Mouse (Mus musculus): Measurements from ENCODE around the gene Pdzd4. TPM values are rescaled to one million over a fixed set of nuclear protein-coding genes. Genes with fewer than 3 reads are reported as not detected.

Pdzd4 gene
- total and polyA plus RNA-seq, 3 experiments: 0.32 to 1.1 (median 0.72) TPM

- TF ChIP-seq EP300 (IDR thresholded peaks at IDR 0.05; ENCODE audit: low read length) (peak; percentile 63), NELFE (IDR thresholded peaks at IDR 0.05; ENCODE audit: low read depth, low read length) (no peak; the same call in 1 of the 2 replicates), BHLHE40 (IDR thresholded peaks at IDR 0.05; ENCODE audit: low read depth, low read length) (peak; percentile 61), CTCF (conservative IDR thresholded peaks at IDR 0.05 in 1 of 2, IDR thresholded peaks at IDR 0.05 in 1 of 2; ENCODE audit: low read depth in 2 of 2, low read length in 2 of 2) (no peak), USF2 (conservative IDR thresholded peaks at IDR 0.05; ENCODE audit: low read depth, low read length) (no peak), ZMIZ1 (IDR thresholded peaks at IDR 0.05; ENCODE audit: low read depth, low read length) (peak; percentile 55; the same call in 1 of the 2 replicates), ELF1 (IDR thresholded peaks at IDR 0.05; ENCODE audit: low read depth, low read length) (no peak), TCF12 (IDR thresholded peaks at IDR 0.05; ENCODE audit: low read depth, low read length) (peak; percentile 94), HCFC1 (IDR thresholded peaks at IDR 0.05; ENCODE audit: low read depth, low read length) (0 out of 2 replicates have a peak, but pooled peaks have one; percentile 11), MXI1 (IDR thresholded peaks at IDR 0.05; ENCODE audit: low read depth, low read length) (no peak)
Observed at GRCm38 (mm10) chrX:73774168-73774760, 50.5 kb downstream of the Pdzd4 start, which contains the start of gene Srpk3 (continued).

DNA sequence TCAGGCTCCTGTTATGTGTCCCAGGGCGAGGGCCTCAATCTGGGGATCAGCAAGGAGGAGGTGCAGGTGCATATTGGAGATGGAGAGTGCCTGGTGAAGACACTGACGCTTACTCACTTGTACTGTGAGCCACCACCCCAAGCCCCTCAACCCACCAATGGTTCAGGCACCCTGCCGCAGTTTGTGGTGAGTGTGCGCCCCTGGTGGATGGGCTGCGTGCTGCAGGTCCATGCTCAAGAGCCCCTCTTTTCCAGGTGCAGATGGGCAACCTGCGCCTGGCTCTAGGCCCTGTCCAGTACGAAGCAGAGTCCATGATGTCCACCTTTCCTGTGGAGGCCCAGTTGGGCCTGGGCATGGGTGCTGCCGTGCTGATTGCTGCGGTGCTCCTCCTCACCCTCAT, 57.5 kb downstream of the Pdzd4 start:
- Histone ChIP-seq H3K4me1 (ENCODE audit: control insufficient read depth in 1 of 2, insufficient read depth in 2 of 2) (peaks cover 25 to 49% of the 10 kb centered on the region in 2 experiments), H3K4me2 (ENCODE audit: insufficient read depth, low read depth, poor library complexity, severe bottlenecking) (no peak overlapping the region), H3K9me3 (replicated peaks; ENCODE audit: low read length) (no peaks in the 10 kb centered on the region), H3K9ac (ENCODE audit: insufficient read depth, low read depth) (no peak overlapping the region), H3K27ac (ENCODE audit: insufficient read depth, low read depth) (no peak overlapping the region), H3K79me2 (replicated peaks; ENCODE audit: control insufficient read depth, extremely low read depth, insufficient read depth, poor library complexity, severe bottlenecking) (no peaks in the 10 kb centered on the region), H3K27me3 (replicated peaks) (no peaks in the 10 kb centered on the region), H3K4me3 (replicated peaks in 1 of 3; ENCODE audit: low read depth in 2 of 3, low read length in 2 of 3, poor library complexity in 1 of 3) (no peak overlapping the region), H3K36me3 (replicated peaks in 1 of 2; ENCODE audit: control insufficient read depth in 1 of 2, insufficient read depth in 1 of 2, low read length in 1 of 2) (no peaks in the 10 kb centered on the region)
- DNase-seq (ENCODE audit: extremely low read depth): no peak
- in situ Hi-C loops (cut with MboI; ENCODE audit: low pct_ligation_motif_present, low pct_unique_long_range_greater_than_20kb, low sequenced_read_pairs) (no loop called here), dilution Hi-C loops (cut with MboI; ENCODE audit: extremely low pct_ligation_motif_present, extremely low pct_unique_long_range_greater_than_20kb, low sequenced_read_pairs) (no loop called here)
- TF ChIP-seq USF1 (IDR thresholded peaks at IDR 0.05; ENCODE audit: low read depth, low read length) (no peak), UBTF (IDR thresholded peaks at IDR 0.05; ENCODE audit: low read depth, low read length) (no peak), ELF1 (IDR thresholded peaks at IDR 0.05; ENCODE audit: low read depth, low read length) (no peak), MXI1 (IDR thresholded peaks at IDR 0.05; ENCODE audit: low read depth, low read length) (no peak), MAFK (IDR thresholded peaks at IDR 0.05; ENCODE audit: insufficient replicate concordance, low read length) (no peak), CHD1 (IDR thresholded peaks at IDR 0.05; ENCODE audit: low read depth, low read length) (no peak), ETS1 (conservative IDR thresholded peaks at IDR 0.05; ENCODE audit: low read depth, low read length) (no peak), HCFC1 (IDR thresholded peaks at IDR 0.05; ENCODE audit: low read depth, low read length) (no peak), SIN3A (IDR thresholded peaks at IDR 0.05; ENCODE audit: low read length) (no peak), POLR2AphosphoS2 (IDR thresholded peaks at IDR 0.05; ENCODE audit: low read depth, low read length) (no peak), TCF12 (IDR thresholded peaks at IDR 0.05; ENCODE audit: low read depth, low read length) (no peak), NRF1 (IDR thresholded peaks at IDR 0.05; ENCODE audit: low read depth, low read length) (no peak), RAD21 (IDR thresholded peaks at IDR 0.05; ENCODE audit: low read depth, low read length) (peak; percentile 48), JUND (conservative IDR thresholded peaks at IDR 0.05; ENCODE audit: low read depth, low read length) (no peak), SMC3 (IDR thresholded peaks at IDR 0.05; ENCODE audit: low read depth, low read length) (peak; percentile 27; the same call in 1 of the 2 replicates), CTCF (conservative IDR thresholded peaks at IDR 0.05 in 1 of 2, IDR thresholded peaks at IDR 0.05 in 1 of 2; ENCODE audit: low read depth in 2 of 2, low read length in 2 of 2) (peak in 1 of 2 experiments; percentile 62; a peak in 2 of 4 replicates), RCOR1 (conservative IDR thresholded peaks at IDR 0.05; ENCODE audit: low read depth, low read length) (no peak), MAZ (IDR thresholded peaks at IDR 0.05; ENCODE audit: low read depth, low read length) (no peak), POLR2A (IDR thresholded peaks at IDR 0.05; ENCODE audit: low read depth, low read length) (no peak)

Data from CH12.LX (cell line).